Mouse (Mus musculus) right cerebral cortex, adult 18-20 months (tissue): ENCODE results near the gene Nox3.
A peak's percentile ranks its signal among the peaks of the same experiment; 100 is the strongest.

Experiments
- DNase-seq: peaks from one replicate; pipeline ENCODE4 v3.0.0; 2022; ENCODE audit warnings: mixed read lengths

Gene Nox3

DNA sequence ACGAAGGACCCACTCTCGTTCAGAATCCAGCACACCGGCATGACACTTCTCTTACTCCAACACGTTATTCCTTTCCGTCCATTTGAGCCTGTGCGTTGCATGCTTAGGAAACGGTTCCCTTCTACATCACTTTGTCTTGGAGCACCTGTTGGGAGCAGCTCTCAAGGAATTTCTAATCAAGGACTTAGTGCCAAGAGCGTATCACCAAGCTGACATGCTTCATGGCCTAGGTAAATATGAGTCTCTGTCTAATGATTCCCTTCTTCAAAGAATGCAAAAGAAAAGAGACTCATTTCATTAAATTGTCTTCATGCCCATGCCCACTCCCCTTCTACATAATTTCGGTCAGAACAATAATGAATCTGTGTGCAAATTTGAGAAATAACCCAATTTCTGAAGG is at the start of gene Nox3:
Gene Nox3 (minus strand): TSS at position 101 of the 400 bp plus-strand sequence.
- DNase-seq, result no peak

DNA sequence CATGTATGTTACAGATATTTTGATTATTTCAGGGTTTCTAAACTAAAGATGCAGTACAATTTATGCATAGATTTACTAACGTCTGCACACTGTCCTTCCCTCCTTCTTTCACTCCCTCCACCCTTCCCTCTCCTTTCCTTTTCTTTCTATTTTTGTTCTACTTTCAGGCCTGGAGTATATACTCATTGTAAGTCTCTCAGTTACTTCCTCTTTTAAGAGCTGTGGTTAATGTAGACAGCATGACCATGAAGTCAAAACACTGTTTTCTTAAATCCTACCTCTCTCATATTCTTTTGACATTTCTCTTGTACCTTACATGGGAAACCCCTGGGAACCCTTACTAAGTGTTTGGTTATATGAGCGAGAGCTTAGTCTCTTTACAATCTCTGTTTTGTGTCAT is 48.3 kb upstream of the Nox3 start:
- DNase-seq, result no peak

DNA sequence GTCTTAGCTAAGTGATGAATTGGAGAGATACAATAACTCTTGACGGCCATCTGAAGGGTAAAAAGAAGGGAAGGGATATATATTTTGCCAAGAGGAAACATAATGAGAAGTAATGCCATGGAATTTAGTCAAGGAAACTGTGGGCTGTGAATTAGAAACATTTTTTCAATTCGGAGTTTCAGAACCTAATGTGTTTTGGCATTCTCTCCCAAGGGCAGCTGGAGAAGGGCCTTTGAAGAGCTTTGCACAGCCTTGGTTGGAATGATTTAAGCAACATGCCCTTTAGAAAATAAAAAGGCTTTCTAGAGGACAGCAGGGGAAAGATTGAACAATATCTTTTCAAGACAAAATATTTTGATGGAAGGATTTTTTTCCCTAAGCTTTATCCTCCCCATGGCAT is 40.9 kb upstream of the Nox3 start:
- DNase-seq, result no peak

DNA sequence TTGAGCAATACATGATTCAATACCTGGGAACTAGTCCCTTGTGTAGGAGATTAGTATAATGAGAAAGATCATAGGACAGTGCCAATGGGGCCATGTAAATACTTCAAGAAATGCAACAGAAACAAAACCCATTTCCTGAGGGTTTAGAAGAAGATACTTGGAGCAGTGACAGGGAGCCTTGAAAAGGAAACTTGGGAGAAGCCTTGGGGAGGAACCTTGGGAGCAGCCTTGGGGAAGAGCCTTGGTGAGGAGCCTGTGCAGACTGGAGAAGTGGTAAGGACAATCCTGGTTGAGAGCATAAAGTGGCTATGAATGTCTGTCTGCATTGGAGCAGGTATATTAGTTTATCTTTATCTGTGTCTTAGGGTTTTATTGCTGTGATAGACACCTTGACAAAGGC is 38.2 kb upstream of the Nox3 start:
- no peak for DNase-seq

DNA sequence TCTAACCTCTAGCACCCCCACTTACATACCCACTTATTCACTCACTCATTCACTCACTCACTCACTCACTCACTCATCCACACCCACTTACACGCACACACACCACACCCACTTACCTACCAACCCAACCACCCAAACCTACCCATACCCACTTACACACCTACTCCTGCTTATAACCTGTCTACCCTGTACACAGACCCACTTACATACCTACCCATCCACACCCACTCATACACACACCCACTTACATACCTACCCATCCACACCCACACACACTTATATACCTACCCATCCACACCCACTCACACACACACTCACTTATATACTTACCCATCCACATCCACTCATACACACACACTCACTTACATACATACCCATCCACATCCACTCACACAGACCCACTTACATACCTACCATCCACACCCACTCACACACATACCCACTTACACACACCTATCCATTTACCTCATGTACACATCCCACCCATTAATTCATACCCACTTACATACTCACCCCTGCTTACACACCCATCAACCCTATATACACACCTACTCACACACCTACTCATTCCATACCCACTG is 9.4 kb upstream of the Nox3 start:
- DNase-seq, result no peak

DNA sequence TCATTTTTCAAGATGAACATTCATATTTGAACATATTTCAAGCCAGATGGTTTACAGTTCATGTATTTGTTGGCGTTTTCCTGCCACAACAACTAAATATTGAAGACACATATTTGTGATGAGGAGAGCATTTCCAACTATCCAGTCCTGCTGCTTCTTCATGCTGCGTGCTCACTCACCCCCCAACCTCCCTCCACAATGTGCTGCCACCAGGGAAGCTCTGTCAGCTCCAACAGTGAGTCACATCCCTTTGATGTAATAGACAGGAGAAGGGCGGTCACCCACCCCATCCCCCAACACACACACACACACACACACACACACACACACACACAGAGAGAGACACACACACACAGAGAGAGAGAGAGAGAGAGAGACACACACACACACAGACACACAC is 6.3 kb upstream of the Nox3 start:
- peak; percentile 17 for DNase-seq

DNA sequence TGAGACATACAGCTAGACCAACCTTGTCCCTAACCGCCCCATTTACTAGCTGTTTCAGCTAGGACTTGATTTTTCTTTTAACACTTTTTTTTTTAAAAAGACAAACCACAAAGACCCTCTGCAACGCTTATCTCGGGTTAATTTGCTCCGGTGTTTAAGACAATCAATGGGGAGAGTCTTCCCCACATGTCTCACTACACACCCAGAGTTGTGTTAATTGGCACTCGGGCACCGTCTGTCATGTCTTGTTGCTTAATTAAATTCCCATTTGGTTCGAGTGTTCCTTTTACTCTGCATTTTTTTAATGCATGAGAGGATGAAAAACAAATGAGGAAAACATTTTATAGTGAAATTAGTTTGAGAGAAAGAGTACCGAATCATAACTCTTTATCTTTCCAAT is 3.2 kb downstream of the Nox3 start:
- DNase-seq, result no peak

DNA sequence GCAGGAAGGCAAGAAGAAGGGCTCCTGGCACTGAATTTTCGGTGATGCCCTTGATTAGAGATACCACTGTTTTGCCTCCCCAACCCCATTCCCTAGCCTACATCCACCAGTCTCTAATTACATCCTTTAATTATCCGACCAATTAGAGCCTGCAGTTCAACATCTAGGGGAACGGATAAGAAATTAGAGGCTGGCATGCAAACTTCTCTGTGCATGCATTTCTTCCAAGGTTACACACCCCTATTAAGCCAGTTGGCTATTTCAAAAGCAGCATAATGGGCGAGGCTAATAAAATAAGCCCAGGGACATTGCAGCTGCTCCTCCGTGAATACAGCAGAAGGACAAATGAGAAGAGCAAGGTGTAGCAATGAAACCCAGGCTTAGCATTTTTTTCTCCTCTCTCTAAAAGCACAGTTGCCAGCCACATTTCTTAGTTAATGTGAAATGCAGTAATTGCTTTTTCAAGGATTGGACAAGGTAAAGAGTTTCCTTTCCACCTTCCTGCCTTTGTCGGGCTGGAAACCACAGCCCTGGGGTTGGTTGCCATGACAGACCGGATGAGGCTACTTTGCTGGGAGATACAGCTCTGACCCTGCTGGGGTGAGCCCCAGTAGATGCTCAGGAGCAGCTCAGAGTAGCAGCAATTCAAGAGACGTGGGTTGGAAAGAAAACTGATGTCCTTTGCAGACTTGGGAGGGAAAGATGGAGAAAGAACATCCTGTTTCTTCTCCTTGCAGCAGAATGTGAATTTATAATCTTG is 5.4 kb downstream of the Nox3 start:
- no peak for DNase-seq

DNA sequence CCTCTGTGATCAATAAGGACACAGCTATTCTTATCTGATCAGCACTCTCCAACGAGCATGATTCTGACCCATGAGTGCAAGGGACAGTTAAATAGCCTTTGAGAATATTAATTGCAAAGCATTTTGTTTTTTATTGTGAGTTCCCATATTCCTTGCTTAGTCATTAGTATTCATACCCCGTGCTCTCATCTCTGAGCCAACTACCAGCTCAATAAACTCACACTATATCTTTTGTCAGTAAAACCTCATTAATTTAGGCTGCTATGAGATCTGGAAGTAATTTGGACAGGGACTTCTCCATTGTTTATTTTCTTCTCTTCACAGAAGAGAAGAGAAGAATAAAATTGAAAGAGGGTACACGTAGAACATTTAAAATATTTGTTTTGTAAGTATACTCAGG is 12.4 kb downstream of the Nox3 start:
- no peak for DNase-seq

DNA sequence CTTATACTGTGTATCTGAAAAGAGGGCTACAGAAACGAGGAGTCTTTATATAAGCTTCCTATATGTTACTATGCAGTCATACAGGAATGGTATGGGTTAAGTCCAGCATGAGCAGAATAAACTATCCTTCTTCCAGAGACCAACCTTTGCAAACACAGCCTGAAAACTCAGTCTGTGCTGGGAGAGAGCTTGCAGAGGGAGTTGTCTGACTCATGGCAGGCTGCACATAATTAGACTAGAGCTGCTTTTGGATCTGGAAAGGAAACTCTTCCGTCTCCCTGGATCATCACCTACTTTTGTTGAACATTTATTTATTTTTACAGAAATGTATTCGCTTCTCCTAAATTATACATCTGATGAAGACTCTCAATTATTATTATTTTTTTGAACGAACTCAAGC is 26.8 kb downstream of the Nox3 start:
- DNase-seq, result peak; percentile 49

DNA sequence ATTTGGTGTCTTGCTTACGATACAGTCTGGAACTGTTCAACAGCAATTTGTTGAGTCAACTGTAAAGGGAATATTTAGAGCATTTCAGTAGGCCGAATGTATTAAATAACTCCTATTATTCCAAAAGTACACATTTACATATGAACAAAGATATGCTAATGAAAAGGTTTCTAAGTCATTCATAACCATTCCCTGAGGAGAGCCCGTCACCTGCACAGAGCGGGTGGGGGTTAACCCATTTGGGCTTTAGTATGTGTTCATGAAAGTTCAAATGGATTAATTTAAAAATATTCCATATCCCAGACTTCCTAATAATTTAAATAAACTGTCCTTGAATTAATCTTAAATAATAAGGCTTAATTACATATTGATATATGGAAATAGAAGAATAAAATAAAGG is 28.8 kb downstream of the Nox3 start:
- no peak for DNase-seq

DNA sequence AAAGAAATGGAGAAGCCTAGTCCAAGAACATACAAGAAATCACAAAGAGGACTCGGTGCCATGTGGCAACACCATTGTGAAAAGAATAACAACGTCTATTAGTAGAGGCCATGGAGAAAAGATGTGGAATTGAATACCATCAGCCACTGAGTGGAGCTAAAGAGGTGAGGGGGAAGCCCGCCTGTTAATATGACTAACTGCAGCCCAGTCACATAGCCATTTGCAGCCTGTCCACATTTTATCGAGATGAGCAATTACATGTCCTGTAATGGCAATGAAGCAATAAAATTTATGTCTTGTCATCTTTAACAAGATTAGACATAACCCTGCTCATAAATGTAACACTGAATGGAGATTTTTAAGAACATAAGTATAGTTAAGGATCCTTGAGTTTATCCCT is 30.7 kb downstream of the Nox3 start:
- no peak for DNase-seq

DNA sequence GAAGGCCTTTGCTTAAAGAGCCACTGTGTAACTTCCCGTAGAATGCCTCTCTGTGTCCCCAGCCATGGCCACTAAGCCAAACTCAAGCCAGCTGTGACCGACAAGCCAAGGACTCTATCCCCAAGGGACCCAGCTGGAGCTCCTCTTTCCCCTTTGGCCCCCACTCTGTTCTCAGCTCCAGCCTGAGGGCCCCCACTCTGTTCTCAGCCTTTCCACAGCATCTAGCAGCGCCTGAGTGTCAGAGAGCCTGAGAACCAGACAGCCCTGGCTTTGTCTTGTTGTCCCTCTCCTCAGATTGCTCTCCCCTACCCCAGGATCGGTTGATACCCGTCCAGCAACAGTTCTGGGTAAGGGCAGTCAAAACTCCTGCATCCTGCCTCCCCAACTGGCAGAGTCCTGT is 36.6 kb downstream of the Nox3 start:
- no peak for DNase-seq

DNA sequence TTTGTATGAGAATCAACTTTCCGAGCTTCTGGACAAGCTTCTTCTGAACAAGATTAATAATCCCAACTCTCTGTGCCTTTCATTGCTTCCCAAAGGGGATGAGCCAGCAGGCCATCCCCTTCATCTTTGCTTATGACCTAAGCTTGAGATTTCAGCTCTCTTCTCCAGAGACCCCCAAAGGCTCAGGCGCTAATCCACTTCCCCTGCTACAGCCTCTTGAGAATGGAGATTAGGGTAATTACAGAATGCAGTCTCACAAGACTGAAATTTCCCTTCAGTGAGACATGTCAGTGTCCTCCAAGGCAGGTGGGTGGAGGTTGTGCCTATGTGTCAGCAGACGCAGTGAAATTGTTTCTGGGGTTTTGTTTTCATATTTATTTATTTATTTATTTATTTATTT is 45.7 kb downstream of the Nox3 start:
- DNase-seq, result no peak

DNA sequence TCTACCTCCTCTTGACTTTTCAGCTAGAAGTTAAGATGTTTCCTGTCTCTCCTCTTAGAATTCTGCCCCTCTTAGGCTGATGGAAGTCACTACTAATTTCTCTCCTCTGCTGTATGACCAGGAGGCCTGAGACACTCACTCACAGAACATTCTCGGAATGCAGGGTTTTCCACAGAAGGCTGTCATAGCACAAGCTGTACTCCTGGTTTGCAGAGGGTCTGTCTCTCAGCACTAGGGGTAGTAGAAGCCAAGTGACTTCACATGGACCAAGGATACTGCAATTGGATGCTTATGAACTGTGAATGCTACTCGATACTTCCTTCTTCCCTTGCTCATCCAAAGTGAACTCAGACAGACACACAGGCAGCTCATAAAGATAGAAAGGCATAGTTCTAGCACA is 52.5 kb downstream of the Nox3 start:
- DNase-seq, result no peak

DNA sequence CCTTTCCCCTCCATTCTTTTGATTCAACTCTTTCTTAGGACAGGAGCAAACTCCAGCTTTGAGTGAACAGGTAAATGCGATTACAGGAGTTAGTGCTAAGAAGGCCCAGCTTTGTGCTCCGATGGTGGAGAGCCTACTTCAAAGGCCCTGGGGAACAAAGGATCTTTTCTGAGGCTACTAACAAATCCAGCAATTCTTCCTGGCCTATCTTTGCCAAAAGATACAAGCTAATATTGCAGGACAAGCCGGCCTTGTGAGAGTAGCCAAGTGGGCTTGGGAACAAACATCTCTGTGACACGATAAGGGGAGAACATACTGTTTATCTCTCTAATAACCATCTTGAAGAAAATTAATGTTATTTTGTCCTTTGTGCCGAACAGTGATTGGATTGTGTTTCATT is 54.6 kb downstream of the Nox3 start:
- DNase-seq, result no peak

DNA sequence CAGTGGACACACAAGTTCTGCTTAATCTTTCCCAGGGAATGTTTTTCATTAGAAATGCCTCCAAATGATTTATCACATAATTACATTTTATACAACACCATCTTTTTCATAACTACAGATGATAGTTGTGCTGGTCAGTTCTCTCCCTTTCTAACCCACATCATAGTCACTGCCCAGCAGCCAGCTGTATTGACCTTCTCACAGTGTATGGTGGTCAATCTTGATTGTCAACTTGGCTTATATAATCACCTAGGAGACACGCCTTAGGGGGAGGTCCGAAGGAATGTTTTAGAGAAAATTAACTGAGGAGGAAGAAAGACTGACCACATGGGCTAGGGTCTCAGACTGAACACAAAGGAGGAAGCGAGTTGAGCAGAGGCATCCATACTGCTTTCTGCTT is 57.3 kb downstream of the Nox3 start:
- DNase-seq, result no peak

DNA sequence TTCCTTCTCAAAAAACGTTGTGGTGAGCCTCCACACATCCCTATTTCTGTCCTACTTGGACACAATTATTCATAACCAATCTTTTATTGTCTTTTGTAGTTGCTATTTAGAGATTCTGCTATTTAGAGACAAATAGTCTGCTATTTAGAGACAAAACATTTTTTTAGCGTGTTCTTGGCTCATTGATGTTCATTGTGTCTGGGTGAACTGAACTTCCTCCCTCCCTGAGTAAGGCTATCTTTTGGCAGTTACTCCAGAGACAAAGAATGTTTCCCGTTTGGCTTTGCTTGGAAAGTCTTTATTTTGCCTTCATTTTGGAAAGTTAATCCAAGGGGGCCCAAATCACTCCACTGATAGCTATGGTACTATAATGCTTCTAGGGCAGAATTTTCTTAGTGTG is 63.6 kb downstream of the Nox3 start:
- DNase-seq, result no peak

DNA sequence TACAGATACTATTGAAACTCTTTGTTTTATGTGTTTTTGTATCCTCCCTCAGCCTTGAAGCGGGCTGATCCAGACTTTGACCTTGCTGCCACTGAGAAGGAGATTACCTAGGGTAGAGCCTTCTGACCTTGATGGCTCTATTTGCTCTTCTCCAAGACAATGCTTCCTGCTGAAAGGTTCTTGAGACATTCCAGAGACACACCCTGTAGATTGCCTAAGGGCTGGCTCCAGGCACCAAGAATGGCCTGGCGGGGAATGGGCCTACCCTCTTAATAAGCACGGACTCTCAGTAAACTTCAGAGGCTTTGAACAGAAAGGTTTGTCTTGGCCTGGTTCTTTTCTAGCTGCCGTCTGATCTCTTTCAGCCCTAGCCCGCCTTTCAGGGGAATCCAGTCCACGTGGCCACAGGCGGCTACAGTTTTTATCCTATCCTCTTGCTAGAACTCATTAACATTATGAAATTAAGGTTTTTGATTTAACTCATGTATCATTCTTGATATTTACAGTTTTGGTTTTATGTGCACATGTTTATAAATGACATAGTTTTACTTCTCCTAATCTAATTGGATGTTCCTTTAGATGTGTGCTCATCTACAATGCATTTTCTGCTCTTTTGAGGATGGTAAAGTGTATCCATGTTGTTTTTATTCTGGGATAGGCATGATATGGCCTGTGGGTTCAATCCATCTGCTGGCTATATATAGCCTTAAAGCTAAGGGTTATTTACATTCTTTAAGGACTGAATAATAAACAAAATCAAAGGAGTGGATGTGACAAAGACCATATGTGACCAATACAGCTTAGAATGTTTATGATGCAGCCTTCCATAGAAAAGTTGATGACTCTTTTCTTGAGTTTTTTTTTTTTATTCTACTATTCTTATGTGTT is 79.5 kb downstream of the Nox3 start:
- DNase-seq, result no peak

DNA sequence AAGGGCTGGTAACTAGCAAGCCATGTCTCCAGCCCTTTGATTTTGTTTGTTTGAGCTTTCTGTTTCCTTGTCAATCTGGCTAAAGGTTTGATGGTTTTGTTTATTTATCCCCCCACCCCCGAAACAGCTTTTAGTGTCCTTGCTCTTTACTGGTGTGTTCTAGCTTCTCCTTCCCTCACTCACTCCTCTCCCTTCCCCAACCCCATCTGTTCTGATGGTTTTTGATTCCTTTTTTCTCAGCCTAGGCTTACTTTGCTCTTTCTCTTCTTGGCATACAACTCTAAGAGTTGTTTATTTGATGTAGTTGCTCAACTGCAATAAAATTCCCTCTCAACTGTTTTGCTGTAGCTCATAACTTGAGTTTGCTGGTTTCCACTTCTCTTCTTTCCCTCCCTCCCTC is 80.5 kb downstream of the Nox3 start:
- no peak for DNase-seq

DNA sequence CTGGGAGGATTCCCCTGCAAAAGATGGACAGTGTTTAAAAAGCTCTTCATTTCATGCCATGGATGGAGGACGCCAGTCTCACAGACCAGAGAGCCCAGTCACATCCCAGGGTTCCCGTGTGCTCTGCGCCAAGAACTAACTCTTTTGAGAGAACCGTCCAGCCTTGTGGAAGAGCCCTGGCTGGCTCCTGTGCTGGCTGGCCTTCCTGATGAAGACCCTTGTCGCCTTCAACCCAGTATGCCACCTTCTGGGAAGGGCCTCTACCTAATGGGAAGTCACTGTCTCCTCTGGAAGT is 84.3 kb downstream of the Nox3 start:
- DNase-seq, result no peak

DNA sequence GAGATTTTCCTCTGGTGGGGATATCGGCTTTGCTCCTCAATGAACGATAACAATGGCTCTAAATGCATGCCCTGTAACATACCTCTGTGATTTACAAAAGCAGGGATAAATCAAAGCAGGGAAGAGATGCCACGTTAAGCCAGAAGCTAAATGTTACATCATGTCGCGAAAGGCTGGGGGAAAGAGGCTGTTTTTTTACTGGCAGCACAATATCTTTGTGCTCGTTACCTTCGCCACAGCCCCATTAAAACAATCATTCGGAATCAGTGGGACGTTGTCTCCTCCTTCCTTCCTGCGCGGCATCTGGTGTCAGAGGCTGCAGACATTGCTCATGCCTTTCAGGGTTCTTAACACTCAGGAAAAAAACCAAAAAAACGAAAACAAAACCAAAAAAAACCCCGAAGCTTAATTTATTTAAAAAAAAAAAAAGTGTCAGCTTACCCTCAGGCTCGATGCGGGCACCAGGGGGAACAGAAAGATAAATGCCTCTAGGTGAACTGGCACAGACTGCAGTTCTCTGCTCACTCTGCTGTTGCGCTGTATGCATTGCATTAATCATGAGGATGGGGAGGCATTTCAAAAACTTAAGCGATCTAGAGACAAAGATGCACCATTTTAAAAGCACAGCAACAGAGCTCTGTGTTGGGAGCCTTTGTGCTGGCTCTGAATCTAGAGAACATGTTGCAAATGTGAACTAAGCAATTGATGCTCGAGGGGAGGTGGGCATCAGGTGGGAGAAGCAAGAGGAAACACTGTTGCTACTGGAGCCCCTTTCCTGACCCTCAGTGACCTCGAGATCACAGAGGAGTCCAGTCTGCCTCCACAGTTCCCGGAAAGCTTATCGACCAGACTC is 84.9 kb downstream of the Nox3 start:
- DNase-seq, result peak; percentile 21

DNA sequence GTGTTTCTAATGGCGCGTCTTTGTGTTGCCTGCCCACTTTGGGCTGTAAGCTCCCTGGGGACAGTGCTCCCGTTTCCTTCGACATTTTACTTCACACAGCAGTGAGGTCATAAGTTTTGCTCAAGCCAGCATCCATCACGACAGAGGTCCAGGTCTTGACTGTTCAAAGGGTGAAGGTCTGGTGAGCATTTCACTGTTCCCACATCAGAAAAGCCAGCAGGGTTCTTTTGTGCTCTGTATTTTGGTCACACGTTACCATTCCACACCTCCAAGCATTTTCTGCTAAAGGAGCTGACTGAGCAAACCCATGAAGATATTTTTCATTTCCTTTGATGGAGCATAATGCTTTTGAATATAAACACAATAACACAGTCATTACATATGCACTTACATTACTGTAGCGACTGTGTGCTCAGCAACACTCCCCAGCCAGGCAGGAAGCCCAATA is 85.7 kb downstream of the Nox3 start:
- no peak for DNase-seq
